Mouse (Mus musculus): ENCODE results near the gene Fam168b. TPM values are rescaled to one million over a fixed set of nuclear protein-coding genes. Genes with fewer than 3 reads are reported as not detected.

Fam168b gene
- total RNA-seq, 2 experiments from 2014 or later: 244 to 245 TPM

Other genes with a start within 250 kb of the Fam168b start
- gene Plekhb2, start 6.9 kb upstream of the Fam168b start, total RNA-seq (2021): 100 to 1,000 TPM; 269 to 306 TPM

Measured in left cerebral cortex, adult 18-20 months (tissue).